Mouse (Mus musculus) erythroid progenitor cell, adult 5-6 weeks (primary cell): ENCODE measurements around the gene Marc2. TPM values are rescaled to one million over a fixed set of nuclear protein-coding genes. Genes with fewer than 3 reads are reported as not detected.

Experiments used
- ATAC-seq: replicated peaks from 2 replicates; pipeline ENCODE4 v1.8.0; 2016; ENCODE audit warnings: moderate number of reproducible peaks, mild to moderate bottlenecking, moderate TSS enrichment, inconsistent platforms; ENCODE audit not compliant: poor library complexity, low FRiP score, severe bottlenecking
- total RNA-seq, 2 experiments: library from RNA; stranded (forward) in 1 of 2; stranded (reverse) in 1 of 2; fragments of 150-400 nt in 1 of 2; fragments of 186-747, 209-891 nt in 1 of 2; gene quantifications; 2 replicates each; pipeline versions ENCODE4 v1.2.3 to v1.2.4; 2015 to 2017; ENCODE audit warnings: low replicate concordance in 2 of 2

The Marc2 gene
- total RNA-seq, 2 experiments from 2014 or later, result 10.8 to 93.9 TPM

- ATAC-seq, result no peak
These were observed 34.5 kb downstream of the Marc2 start for GRCm38 (mm10) chr1:184811716-184812250.

- ATAC-seq, result no peak
These were observed 35.3 kb downstream of the Marc2 start, which contains the start of gene Marc1 for GRCm38 (mm10) chr1:184810780-184811575. Marc1 (minus strand) TSS chr1:184811313.

GRCm38 (mm10) chr1:184809578-184810001 is 36.7 kb downstream of the Marc2 start:
- ATAC-seq, result no peak

- ATAC-seq, result no peak
These were observed 37.7 kb downstream of the Marc2 start for GRCm38 (mm10) chr1:184808418-184809012.

GRCm38 (mm10) chr1:184807627-184808417 is 38.4 kb downstream of the Marc2 start:
- no peak for ATAC-seq

- no peak for ATAC-seq
These were observed 39.1 kb downstream of the Marc2 start for GRCm38 (mm10) chr1:184807123-184807522.

- no peak for ATAC-seq
These were observed 40.5 kb downstream of the Marc2 start for GRCm38 (mm10) chr1:184805749-184806148.

GRCm38 (mm10) chr1:184793163-184793876 is 52.9 kb downstream of the Marc2 start:
- no peak for ATAC-seq

- ATAC-seq, result no peak
These were observed 55.1 kb downstream of the Marc2 start for GRCm38 (mm10) chr1:184791109-184791508.

GRCm38 (mm10) chr1:184786376-184787151 is 59.7 kb downstream of the Marc2 start:
- no peak for ATAC-seq

- no peak for ATAC-seq
These were observed 62.6 kb downstream of the Marc2 start for GRCm38 (mm10) chr1:184783641-184784040.

GRCm38 (mm10) chr1:184782161-184782513 is 64.1 kb downstream of the Marc2 start:
- ATAC-seq, result no peak

GRCm38 (mm10) chr1:184781286-184782160 is 64.7 kb downstream of the Marc2 start:
- ATAC-seq, result no peak

- ATAC-seq, result no peak
These were observed 68.1 kb downstream of the Marc2 start for GRCm38 (mm10) chr1:184778157-184778556.

GRCm38 (mm10) chr1:184777061-184777795 is 69.0 kb downstream of the Marc2 start:
- ATAC-seq, result 0 out of 2 replicates have a peak, but pooled peaks have one; percentile 16

- ATAC-seq, result no peak
These were observed 71.0 kb downstream of the Marc2 start for GRCm38 (mm10) chr1:184775289-184775688.

GRCm38 (mm10) chr1:184771891-184772249 is 74.4 kb downstream of the Marc2 start:
- ATAC-seq, result no peak
